Mouse (Mus musculus): ENCODE results near the gene Grn. TPM values are rescaled to one million over a fixed set of nuclear protein-coding genes. Genes with fewer than 3 reads are reported as not detected.
"Not testable (repeated sequence)": the region's sequence is repeated elsewhere in the genome, so short reads cannot be mapped to it uniquely, and the experiment has no call there.

Gene Grn
- polyA plus RNA-seq, 1 experiment from 2014 or later = 126 TPM

DNA sequence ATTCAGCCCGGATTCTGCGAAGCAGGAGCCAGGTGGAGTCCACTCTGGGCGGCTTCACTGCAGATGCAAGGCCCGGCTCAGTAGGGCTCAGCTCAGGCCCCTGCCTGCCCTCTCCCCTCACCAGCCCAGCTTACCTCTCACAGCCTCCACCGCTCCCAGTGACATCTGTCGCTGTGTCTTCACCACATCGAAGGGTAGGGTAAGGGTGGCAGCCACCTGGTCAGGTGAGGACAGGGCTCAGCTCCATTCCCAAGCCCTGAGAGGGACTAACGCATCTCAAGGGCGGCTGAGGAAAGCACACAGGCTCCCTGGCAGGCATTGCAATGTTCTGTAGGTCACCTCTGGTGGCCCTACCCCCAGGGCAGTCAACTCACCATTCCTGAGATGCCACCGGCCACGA is 26.5 kb upstream of the Grn start:
- Histone ChIP-seq H3K4me3 (no peak overlapping the region), H3K27me3 (peaks cover 41% of the 10 kb centered on the region), H3K27ac (no peak overlapping the region), H3K4me2 (no peak overlapping the region), H3K9ac (no peak overlapping the region), H3K36me3 (peaks cover 36% of the 10 kb centered on the region), H3K4me1 (peaks cover 44% of the 10 kb centered on the region), H3K9me3 (no peaks in the 10 kb centered on the region)
- no peak for ATAC-seq (ENCODE audit: insufficient number of reproducible peaks, insufficient read depth, low FRiP score, low TSS enrichment, low read depth)
- WGBS = 89% methylated on average over 11 of the region's 11 CpGs

DNA sequence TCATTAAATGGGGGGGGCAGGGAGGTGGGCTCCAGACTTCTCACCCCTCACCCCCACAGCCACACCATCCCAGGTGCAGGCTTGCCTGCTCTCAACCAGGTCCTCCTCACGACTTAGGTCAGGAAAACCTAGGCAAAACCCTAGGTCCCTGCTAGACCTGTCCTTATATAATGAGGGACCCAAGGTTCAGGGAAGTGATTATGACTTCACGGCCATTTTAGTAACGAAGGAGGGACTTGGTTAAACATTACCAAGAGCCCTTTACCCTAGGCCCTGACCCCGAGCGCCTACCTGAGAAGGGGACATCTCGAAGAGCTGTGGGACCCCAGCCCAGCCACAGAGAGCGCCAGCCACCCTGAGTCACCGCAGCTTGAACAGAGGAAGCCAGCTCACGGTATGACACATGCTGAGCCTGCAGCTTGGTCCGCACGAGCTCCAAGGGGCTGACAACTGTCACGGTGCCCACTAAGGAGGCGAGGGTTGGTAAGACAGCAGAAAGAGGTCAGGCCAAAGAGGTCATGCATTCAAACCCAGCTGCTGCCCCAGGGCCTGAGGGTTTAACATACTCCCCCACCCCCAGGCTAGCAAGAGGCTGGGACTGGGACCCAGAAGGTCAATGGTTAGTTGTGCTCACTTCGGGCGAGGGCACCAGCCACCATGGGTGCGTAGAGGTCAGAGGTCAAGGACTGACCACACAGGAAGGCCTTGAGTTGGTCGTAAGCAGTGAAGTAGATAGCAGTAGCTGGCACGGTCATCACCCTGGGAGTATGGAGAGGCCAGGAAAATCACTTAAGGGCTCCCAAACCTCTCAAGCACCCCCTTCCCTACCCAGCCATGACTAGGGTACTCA is 25.7 kb upstream of the Grn start:
- no peak for ATAC-seq (ENCODE audit: insufficient number of reproducible peaks, insufficient read depth, low FRiP score, low TSS enrichment, low read depth)
- Histone ChIP-seq H3K4me1 (peaks cover 42% of the 10 kb centered on the region), H3K4me3 (no peak overlapping the region), H3K36me3 (peaks cover 36% of the 10 kb centered on the region), H3K27ac (no peak overlapping the region), H3K27me3 (peaks cover 33% of the 10 kb centered on the region), H3K9ac (no peak overlapping the region), H3K9me3 (no peaks in the 10 kb centered on the region), H3K4me2 (no peak overlapping the region)
- 80% methylated on average over 18 of the region's 18 CpGs for WGBS

DNA sequence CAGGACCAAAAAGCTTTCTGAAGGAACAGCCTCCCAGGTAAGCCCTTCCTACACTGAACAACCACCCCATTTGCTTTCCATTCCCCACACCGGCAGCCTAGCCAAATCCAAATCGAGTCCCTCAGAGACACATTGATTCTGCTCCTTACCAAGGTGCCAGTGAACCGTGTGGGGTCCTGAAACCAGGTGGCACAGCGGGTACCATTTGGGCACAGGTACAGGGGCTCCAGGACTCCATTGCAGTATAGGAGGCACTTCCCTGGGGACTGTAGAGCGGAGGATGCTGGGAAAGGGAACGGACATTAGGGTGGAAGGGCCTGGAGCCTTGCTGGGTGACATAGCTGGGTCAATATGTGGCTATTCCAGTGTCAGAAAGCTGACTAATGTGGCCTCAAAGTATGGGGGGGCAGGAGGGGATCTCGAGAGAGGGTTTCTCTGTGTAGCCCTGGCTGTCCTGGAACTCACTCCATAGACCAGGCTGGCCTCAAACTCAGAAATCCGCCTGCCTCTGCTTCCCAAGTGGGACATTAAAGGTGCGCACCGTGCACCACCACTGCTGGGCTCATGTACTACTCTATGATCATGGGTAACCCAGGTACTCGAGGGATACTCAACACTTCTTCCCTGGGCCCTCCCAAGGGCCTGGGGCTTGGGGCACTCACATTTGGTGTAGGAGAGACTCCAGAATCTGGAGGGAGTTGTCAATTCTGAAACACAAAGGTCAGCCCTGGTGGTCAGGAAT is 24.4 kb upstream of the Grn start:
- H3K9me3 ChIP-seq = no peaks in the 10 kb centered on the region
- peak overlapping the region; percentile 94 for H3K4me2 ChIP-seq
- peaks cover 29% of the 10 kb centered on the region for H3K4me1 ChIP-seq
- no peak for ATAC-seq (ENCODE audit: insufficient number of reproducible peaks, insufficient read depth, low FRiP score, low TSS enrichment, low read depth)
- peak overlapping the region; percentile 84 for H3K4me3 ChIP-seq
- peak overlapping the region; percentile 88 for H3K9ac ChIP-seq
- no peak overlapping the region for H3K27ac ChIP-seq
- 84% methylated on average over 11 of the region's 11 CpGs for WGBS
- H3K27me3 ChIP-seq = peaks cover 20% of the 10 kb centered on the region
- peaks cover 36% of the 10 kb centered on the region for H3K36me3 ChIP-seq

DNA sequence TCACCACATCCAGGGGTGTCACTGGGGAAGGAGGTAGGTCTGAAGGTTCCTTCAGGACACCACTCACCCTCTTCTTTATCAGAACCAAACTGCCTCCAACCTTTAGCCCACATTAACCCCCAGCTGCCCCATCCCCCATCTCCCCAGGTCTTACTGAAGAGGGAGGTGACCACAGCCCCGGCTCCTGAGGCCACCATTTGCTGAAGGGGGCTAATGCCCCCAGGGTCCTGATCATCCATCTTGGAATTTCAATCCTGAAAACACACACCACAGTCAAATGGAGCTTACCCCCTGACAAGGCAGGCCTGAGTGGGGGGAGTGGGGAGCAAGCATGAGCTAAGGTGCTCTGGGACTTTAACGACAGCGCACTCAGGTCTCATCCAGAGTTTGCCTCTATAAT is 23.7 kb upstream of the Grn start:
- Histone ChIP-seq H3K27me3 (peaks cover 13% of the 10 kb centered on the region), H3K36me3 (peaks cover 36% of the 10 kb centered on the region), H3K9ac (peak overlapping the region; percentile 88), H3K4me1 (peaks cover 33% of the 10 kb centered on the region), H3K4me3 (peak overlapping the region; percentile 84), H3K27ac (peak overlapping the region; percentile 92; the same call in 1 of the 2 replicates), H3K9me3 (no peaks in the 10 kb centered on the region), H3K4me2 (peak overlapping the region; percentile 94)
- no peak for ATAC-seq (ENCODE audit: insufficient number of reproducible peaks, insufficient read depth, low FRiP score, low TSS enrichment, low read depth)
- WGBS = 11% methylated on average over 3 of the region's 3 CpGs

DNA sequence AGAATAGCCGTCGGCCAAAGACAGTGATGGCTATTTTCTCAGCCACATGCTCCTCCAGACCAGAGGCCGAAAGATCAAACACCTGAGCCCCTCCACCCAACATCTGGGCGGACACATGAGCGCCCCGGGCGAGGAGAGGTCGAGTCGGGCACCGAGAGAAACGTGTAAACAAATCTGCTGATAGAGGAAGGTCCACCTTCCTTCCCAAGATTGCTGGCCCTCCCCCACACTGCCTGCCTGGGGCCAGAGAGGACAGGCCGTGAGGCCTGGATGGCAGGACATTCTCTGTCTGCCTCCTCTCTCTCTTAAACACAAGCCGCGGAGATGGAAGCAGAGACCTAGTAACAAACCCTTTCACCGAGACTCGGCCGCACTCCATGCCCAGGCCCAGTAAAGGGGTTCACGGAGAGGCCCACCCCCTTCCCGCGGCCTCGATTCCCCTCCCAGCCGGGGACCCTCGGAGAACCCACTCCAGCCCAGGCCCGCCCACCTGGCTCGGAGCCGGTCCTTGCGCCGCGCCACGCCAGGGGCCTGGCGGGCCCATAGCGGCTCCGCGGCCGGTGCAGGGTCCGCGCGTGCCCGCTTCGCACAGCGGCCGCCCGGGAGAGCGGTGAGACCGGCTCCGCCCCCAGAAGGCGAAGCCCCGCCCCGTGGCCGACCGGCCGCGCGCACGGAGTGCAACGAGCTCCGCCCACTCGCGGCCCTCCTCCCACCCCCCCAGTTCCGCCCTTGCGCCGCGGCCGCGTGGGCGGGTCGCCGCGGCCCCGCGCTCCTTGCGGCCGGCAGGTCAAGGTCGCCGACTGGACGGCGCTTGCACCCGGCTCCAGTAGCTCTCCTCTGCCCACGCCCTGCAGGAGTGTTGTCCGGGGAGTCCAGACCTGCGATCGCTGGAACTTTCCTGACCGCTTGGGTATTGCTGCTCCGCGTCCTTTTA is 22.9 kb upstream of the Grn start:
- Histone ChIP-seq H3K27ac (peak overlapping the region; percentile 92), H3K36me3 (peaks cover 30% of the 10 kb centered on the region), H3K4me3 (peak overlapping the region; percentile 84), H3K4me1 (peaks cover 32% of the 10 kb centered on the region), H3K4me2 (peak overlapping the region; percentile 94), H3K27me3 (peaks cover 6% of the 10 kb centered on the region), H3K9ac (peak overlapping the region; percentile 88), H3K9me3 (no peaks in the 10 kb centered on the region)
- peak; percentile 60; the same call in 1 of the 2 replicates for ATAC-seq (ENCODE audit: insufficient number of reproducible peaks, insufficient read depth, low FRiP score, low TSS enrichment, low read depth)
- under 1% methylated on average over 73 of the region's 85 CpGs for WGBS

DNA sequence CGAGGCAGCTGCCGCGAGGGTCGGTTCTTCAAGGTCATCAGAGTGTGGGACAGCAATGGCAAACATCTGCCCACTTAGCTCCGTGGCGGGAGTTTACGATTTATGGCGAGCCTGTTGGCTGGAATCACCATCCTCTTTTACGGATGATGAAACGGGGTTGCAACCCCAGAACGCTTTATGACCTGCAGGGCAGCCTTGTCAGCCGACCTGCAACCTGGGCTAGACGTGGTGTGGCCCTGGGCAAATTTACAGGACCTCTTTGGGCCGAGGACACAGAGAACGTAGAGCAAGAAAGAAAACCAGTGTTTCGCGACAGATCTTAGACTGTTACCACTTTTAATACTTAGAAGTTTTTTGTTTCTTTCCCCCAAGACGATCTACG is 22.3 kb upstream of the Grn start, which contains the start of gene Slc25a39:
TSS of gene Slc25a39 (minus strand) at position 113 of the 382 bp plus-strand sequence.
- no peaks in the 10 kb centered on the region for H3K27me3 ChIP-seq
- under 1% methylated on average over 19 of the region's 19 CpGs for WGBS
- H3K4me3 ChIP-seq = peak within 1 kb of the TSS; percentile 84
- H3K9me3 ChIP-seq = no peaks in the 10 kb centered on the region
- H3K4me2 ChIP-seq = peak within 1 kb of the TSS; percentile 94
- H3K4me1 ChIP-seq = peaks cover 32% of the 10 kb centered on the region
- ATAC-seq (ENCODE audit: insufficient number of reproducible peaks, insufficient read depth, low FRiP score, low TSS enrichment, low read depth) = no peak
- peaks cover 24% of the 10 kb centered on the region for H3K36me3 ChIP-seq
- H3K27ac ChIP-seq = peak within 1 kb of the TSS; percentile 92
- H3K9ac ChIP-seq = peak within 1 kb of the TSS; percentile 88

DNA sequence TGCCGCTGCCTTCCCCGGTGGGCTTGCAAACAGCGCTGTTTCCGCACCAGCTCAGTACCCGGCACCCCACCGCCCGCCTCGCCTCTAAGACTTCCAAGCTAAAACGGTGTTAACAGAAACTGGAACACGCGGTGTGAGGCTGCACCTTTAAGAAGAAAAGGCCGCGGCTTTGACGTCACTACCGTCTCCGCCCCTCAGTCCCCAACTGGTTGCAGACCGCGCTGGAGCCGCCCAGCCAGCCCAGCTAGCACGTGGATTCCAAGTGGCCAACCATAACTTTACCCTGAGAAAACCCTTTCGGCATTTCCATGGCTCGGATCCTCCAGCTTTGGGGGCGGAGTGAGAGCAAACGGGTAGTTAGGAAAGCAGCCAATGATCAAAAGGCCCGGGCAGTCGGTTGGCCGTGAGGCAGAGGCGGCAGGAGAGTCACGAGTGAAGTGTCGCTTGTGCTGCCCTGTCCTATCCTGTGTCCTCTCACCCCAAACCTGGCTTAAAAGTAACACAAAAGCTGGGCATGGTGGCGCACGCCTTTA is 21.7 kb upstream of the Grn start:
- Histone ChIP-seq H3K9ac (peak overlapping the region; percentile 88), H3K4me3 (peak overlapping the region; percentile 84), H3K4me1 (peaks cover 32% of the 10 kb centered on the region), H3K9me3 (no peaks in the 10 kb centered on the region), H3K36me3 (peaks cover 18% of the 10 kb centered on the region), H3K4me2 (peak overlapping the region; percentile 94), H3K27ac (peak overlapping the region; percentile 92), H3K27me3 (no peaks in the 10 kb centered on the region)
- under 1% methylated on average over 32 of the region's 32 CpGs for WGBS
- ATAC-seq (ENCODE audit: insufficient number of reproducible peaks, insufficient read depth, low FRiP score, low TSS enrichment, low read depth) = peak; percentile 90

DNA sequence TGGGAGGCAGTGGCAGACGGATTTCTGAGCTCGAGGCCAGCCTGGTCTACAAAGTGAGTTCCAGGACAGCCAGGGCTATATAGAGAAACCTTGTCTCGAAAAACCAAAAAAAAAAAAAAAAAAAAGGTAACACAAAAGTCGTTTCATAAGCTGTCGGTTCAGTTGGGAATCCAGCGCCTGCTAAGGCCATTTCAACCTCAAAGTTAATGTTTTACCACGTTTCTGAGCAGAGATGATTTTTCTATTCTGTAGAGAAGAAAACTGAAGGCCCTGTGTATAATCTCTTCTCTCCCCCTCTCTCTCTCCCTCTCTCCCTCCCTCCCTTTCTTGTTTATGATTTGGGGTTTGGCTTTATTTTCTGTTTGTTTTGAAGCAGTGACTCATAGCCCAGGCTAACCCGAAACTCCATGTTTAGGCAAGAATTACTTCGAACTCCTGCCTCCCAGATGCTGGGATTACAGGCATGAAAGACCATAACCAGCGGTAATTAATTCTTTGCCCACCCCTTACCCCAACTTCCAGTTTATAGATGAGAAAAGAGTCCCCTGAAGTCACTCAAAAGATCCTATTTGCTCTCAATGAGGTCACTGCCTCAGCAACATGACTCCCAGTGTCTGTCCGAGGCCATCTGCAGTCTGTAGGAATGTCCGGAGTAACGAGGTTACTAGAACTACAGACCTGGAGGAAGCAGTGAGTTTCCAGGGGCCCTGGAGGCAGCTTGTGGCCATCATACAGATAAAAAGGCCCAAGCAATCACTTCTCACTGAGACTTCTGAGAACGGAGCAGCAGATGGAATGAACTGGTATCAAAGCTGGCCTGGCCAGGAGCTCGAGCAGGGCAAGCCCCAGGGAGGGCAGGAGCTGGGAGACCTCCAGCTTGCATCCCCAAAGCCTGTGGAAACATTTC is 21.0 kb upstream of the Grn start:
- ATAC-seq (ENCODE audit: insufficient number of reproducible peaks, insufficient read depth, low FRiP score, low TSS enrichment, low read depth) = no peak
- Histone ChIP-seq H3K36me3 (peaks cover 11% of the 10 kb centered on the region), H3K9me3 (no peaks in the 10 kb centered on the region), H3K27me3 (no peaks in the 10 kb centered on the region), H3K27ac (peak overlapping the region; percentile 92), H3K4me1 (peaks cover 32% of the 10 kb centered on the region), H3K9ac (peak overlapping the region; percentile 88), H3K4me3 (peak overlapping the region; percentile 84), H3K4me2 (peak overlapping the region; percentile 94)
- 33% methylated on average over 15 of the region's 15 CpGs for WGBS

DNA sequence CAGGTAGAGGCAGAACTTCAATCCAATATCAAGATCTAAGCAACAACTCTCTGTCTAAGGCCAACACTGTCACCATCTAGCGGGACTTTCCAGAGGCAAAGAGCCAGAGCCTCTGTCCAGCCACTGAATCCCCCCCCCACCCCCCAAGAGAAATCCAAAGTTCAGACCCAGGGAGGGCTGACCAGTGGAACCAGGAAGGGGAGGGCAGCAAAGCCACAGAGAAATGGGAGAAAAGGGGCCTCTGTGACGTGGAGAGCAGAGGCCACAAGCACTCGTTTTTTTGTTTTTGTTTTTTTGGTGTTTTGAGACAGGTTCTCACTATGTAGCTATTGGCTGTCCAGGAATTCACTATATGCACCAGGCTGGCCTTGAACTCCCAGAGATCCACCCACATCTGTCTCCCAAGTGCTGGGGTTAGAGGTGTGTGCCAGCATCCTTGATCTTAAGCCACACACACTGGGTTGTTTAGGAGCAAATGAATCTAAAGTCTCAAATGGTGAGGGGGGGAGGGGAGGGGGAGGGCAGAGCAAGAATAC is 20.3 kb upstream of the Grn start:
- 77% methylated on average over 3 of the region's 3 CpGs for WGBS
- Histone ChIP-seq H3K9ac (0 out of 2 replicates have a peak overlapping the region, but pooled peaks have one; percentile 17), H3K27ac (no peak overlapping the region), H3K4me1 (peaks cover 27% of the 10 kb centered on the region), H3K4me2 (no peak overlapping the region), H3K27me3 (no peaks in the 10 kb centered on the region), H3K4me3 (no peak overlapping the region), H3K9me3 (no peaks in the 10 kb centered on the region), H3K36me3 (peaks cover 3% of the 10 kb centered on the region)
- no peak for ATAC-seq (ENCODE audit: insufficient number of reproducible peaks, insufficient read depth, low FRiP score, low TSS enrichment, low read depth)

DNA sequence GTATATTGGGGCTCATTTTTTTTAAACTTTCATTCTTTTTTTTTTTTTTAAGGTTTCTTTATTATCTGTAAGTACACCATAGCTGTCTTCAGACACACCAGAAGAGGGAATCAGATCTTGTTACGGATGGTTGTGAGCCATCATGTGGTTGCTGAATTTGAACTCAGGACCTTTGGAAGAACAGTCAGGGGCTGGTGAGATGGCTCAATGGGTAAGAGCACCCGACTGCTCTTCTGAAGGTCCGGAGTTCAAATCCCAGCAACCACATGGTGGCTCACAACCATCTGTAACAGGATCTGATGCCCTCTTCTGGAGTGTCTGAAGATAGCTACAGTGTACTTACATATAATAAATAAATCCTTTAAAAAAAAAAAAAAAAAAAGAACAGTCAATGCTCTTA is 19.8 kb upstream of the Grn start:
- 89% methylated on average over 3 of the region's 3 CpGs for WGBS
- not testable (repeated sequence) for H3K27me3 ChIP-seq; H3K4me3 ChIP-seq; H3K9ac ChIP-seq; H3K36me3 ChIP-seq; H3K9me3 ChIP-seq; H3K27ac ChIP-seq; ATAC-seq (ENCODE audit: insufficient number of reproducible peaks, insufficient read depth, low FRiP score, low TSS enrichment, low read depth); H3K4me2 ChIP-seq
- peaks cover 22% of the 10 kb centered on the region for H3K4me1 ChIP-seq

Data from embryonic facial prominence, embryonic 13.5 days (tissue).